Mouse (Mus musculus) kidney, adult 2 months (tissue): ENCODE data around the gene Tctn1.

Source experiments
- CTCF ChIP-seq: fragments of 200-500 bp; conservative IDR thresholded peaks from 2 replicates; pipeline ENCODE4 v1.5.1; 2011; ENCODE audit warnings: low read depth, mild to moderate bottlenecking, control low read depth, low read length, moderate library complexity, mixed read lengths; ENCODE audit not compliant: insufficient read depth, insufficient read length
- POLR2A ChIP-seq: fragments of 200-500 bp; IDR thresholded peaks from one replicate; pipeline ENCODE4 v1.6.1; 2011; ENCODE audit warnings: low read depth, low read length, control low read depth

DNA sequence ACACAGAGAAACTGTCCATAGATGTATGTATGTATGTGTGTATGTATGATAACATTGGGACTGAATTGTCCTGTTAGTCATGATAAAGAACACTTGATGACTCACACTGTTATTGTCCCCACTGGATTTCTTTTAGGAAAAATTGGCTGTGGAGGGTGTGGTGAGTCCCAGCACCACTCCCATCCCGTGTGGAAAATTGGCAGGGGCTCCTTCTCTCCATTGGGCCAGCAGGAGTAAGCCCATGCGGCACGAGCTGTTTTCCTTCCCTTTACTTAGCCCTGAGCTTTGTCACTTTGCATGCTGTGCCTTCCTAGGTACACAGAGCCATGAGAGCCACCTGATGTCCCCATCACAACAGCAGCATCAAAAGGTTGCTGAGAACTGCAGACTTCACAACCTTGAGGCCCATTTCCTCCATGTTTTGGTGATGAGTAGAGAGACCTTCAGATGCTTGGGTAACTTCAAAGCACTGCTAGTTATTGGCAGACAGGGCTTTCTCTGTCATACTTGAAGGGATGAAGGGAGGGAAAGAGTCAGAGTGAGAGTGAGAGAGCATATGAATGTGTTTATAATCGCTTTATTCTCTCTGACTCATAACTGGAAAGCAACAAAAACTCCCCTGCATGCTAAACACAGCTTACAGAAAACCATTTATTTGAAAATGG, 24.0 kb upstream of the Tctn1 start:
- TF ChIP-seq POLR2A (no peak), CTCF (no peak)
